Mouse (Mus musculus) hindbrain, embryonic 15.5 days (tissue): ENCODE measurements around the gene Prss30. TPM values are rescaled to one million over a fixed set of nuclear protein-coding genes. Genes with fewer than 3 reads are reported as not detected.

ENCODE experiments used
- ATAC-seq: fragments of 200-750 bp; cut with Nextera tagmentation; 2 replicates; pipeline ENCODE4 v1.8.0; 2017; ENCODE audit warnings: low read depth, moderate number of reproducible peaks, moderate TSS enrichment; ENCODE audit not compliant: low FRiP score
- H3K27ac ChIP-seq: fragments of 300-500 bp; sonication (generic); replicated peaks from 2 replicates; pipeline ENCODE4 v1.5.1; 2015; ENCODE audit warnings: mild to moderate bottlenecking, inconsistent platforms
- H3K27me3 ChIP-seq: fragments of 300-500 bp; sonication (generic); 2 replicates; pipeline ENCODE4 v1.6.1; 2015; ENCODE audit warnings: control low read depth, inconsistent platforms
- H3K36me3 ChIP-seq: fragments of 300-500 bp; sonication (generic); 2 replicates; pipeline ENCODE4 v1.6.1; 2015; ENCODE audit warnings: control low read depth, inconsistent platforms
- H3K4me1 ChIP-seq: fragments of 300-500 bp; sonication (generic); replicated peaks from 2 replicates; pipeline ENCODE4 v1.6.1; 2015; ENCODE audit warnings: control low read depth, inconsistent platforms
- H3K4me2 ChIP-seq: fragments of 300-500 bp; sonication (generic); 2 replicates; pipeline ENCODE4 v1.6.1; 2015; ENCODE audit warnings: moderate library complexity, mild to moderate bottlenecking, inconsistent platforms
- H3K4me3 ChIP-seq: fragments of 300-500 bp; sonication (generic); 2 replicates; pipeline ENCODE4 v1.5.1; 2015; ENCODE audit warnings: mild to moderate bottlenecking, inconsistent platforms
- H3K9ac ChIP-seq: fragments of 300-500 bp; sonication (generic); 2 replicates; pipeline ENCODE4 v1.6.1; 2015; ENCODE audit warnings: inconsistent platforms
- H3K9me3 ChIP-seq: fragments of 300-500 bp; sonication (generic); 2 replicates; pipeline ENCODE4 v1.6.1; 2016; ENCODE audit warnings: control low read depth, inconsistent platforms
- WGBS: fragments of 180-500 bp; shearing (Covaris S2); methylation state at CpG from one replicate; pipeline ENCODE4 v1.1.7; 2015; 5-methylcytosine and 5-hydroxymethylcytosine counted together
- polyA plus RNA-seq: library from polyadenylated mRNA; unstranded; fragments of >200 nt; fragmentation: Nextera tagmentation; extraction: Ambion mirVana; gene quantifications from 2 replicates; pipeline ENCODE4 v1.2.1, GENCODE M21; 2015

Gene Prss30
- 0.18 TPM in 1 of 2 replicates, not detected in the other for polyA plus RNA-seq

DNA sequence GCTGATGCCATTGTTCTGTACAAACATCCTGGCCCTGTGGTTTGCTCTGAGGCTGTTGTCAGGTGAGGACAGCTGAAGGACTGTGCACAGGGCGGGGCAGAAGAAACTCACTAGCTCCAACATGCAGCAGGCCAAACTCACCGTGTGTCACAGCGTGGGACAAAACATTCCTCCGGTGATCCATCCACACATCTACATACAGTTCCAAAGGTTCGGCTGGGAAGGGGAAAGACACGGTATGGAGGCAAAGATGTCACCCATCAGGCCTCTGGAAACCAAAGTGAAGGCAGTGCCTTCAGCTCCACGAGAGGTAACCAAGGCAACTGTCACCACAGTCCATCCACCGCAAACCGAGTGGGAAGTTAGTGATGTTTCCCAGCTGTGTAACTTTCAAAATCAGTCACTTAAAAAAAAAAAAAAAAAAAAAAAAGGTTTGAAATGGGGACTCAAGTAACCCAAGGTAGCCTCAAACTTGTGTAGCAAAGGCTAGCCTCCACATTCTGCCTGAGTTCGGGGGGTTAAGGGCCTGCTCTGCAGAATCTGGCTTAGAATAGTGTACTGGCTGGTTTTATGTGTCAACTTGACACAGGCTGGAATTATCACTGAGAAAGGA lies at the start of gene Prss30:
Gene Prss30 (minus strand): TSS at position 270 of the 613 bp plus-strand sequence.
- no peak for ATAC-seq
- WGBS, result 79% methylated on average over 10 of the region's 10 CpGs

DNA sequence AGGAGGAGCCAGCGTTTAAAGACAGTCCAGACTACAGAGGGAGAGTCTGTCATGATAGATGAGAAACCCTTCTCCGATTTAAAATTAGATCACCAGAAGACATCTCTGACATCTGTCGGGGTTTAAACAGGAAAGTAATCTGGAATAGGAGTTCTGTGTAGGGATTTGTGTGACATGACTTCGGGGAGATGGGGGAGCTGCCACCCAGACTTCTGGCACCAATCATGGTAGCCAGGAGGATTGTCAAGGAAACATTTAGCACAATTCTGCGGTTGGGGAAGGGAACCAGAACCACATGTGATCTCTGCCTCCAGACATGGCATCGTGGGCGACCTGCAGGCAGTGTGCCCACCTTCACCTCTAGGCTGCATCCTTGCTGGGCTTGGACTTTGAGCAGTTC lies 49.1 kb upstream of the Prss30 start:
- Histone ChIP-seq H3K27ac (no peak overlapping the region), H3K9me3 (no peaks in the 10 kb centered on the region), H3K4me3 (no peak overlapping the region), H3K4me2 (no peak overlapping the region), H3K27me3 (no peaks in the 10 kb centered on the region), H3K9ac (no peak overlapping the region), H3K36me3 (no peaks in the 10 kb centered on the region), H3K4me1 (no peaks in the 10 kb centered on the region)
- 90% methylated on average over 7 of the region's 7 CpGs for WGBS
- ATAC-seq, result no peak

More for the DNA sequence above, at the start of gene Prss30:
- Histone ChIP-seq H3K4me1 (no peaks in the 10 kb centered on the region), H3K27ac (no peak within 1 kb of the TSS), H3K9me3 (no peaks in the 10 kb centered on the region), H3K36me3 (no peaks in the 10 kb centered on the region), H3K4me3 (no peak within 1 kb of the TSS), H3K27me3 (no peaks in the 10 kb centered on the region), H3K4me2 (no peak within 1 kb of the TSS), H3K9ac (no peak within 1 kb of the TSS)

DNA sequence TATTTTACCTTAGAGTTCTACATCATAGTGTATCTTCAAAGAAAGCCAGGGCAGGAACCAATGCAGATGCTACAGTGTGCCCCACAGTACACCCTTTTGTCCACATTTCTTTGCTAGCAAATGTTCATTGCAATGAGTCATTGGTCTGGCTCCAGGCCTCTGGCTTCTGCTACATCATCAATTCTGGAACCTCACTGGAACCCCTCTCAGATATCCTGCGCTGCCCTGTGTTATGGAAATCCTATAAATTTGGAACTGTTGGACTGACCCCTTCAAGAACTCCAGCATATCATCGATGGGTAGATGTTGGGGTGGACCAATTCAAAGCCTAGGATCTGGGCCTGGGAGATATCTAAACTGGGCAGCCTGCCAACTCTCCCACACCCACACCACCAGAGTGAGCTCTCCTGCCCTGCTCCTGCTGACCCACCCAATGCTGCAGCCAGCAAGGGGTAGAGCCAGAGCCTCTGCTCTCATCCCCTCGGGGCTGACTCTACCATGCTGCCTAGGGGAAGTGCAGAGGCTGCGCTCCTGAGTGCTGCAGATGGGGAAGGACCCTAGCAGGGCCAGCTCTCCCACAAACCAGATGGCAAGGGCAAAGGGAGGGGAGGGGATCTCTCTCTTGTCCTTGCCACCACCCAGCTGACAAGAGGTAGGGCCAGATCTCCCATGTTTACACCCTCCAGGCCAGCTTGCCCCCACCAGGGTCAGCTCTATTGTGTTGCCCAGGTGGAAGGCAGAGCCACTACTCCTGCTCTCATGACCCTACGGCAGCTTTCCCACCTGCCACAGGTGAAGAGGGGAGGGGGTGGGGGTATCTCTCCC lies 41.2 kb upstream of the Prss30 start:
- H3K36me3 ChIP-seq, result no peaks in the 10 kb centered on the region
- 77% methylated on average over 5 of the region's 5 CpGs for WGBS
- no peaks in the 10 kb centered on the region for H3K27me3 ChIP-seq
- no peaks in the 10 kb centered on the region for H3K9me3 ChIP-seq
- no peak for ATAC-seq
- no peak overlapping the region for H3K4me3 ChIP-seq
- no peak overlapping the region for H3K4me2 ChIP-seq
- no peaks in the 10 kb centered on the region for H3K4me1 ChIP-seq
- no peak overlapping the region for H3K27ac ChIP-seq
- H3K9ac ChIP-seq, result no peak overlapping the region

DNA sequence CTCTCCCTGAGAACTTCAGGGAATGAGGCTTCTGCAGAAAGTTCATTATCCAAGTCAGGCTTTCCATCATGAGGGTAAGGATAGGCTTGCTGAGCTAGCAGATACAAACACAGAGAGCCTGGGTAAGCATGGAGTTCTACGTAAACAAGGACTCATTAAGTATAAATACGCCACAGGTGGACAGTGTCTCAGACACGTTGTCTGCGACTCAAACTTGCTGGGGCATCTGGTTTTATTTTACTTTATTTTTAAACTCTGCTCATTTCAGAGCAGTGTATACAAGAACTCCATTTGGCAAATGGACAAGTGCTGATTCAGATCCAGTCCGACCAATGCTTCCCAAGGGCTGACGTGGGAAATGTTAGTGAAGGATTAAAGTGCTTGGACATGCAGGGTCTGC lies 40.3 kb upstream of the Prss30 start:
- H3K36me3 ChIP-seq, result no peaks in the 10 kb centered on the region
- H3K9me3 ChIP-seq, result no peaks in the 10 kb centered on the region
- H3K4me2 ChIP-seq, result no peak overlapping the region
- ATAC-seq, result no peak
- no peaks in the 10 kb centered on the region for H3K27me3 ChIP-seq
- H3K4me1 ChIP-seq, result no peaks in the 10 kb centered on the region
- no peak overlapping the region for H3K9ac ChIP-seq
- no peak overlapping the region for H3K4me3 ChIP-seq
- 87% methylated on average over 6 of the region's 6 CpGs for WGBS
- H3K27ac ChIP-seq, result no peak overlapping the region

DNA sequence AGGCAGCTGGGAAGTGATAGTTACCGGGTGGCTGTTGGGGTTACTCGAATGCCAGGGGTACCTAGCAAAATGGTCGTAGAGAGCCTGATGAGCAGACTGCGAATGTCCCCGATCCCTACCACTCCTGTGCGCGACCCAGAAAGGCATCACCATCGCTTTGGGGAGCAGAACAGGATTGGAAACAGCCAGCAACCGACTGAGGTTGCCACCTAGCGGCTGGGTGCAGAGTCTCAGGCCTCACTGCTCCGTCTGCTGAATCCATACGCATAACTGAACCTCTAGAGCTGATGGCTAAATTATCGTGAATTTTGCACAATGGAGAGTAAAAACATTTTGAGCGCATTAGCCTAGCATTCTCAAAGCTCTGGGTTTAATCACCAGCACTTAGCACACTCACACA lies 35.4 kb upstream of the Prss30 start:
- WGBS, result 28% methylated on average over 14 of the region's 14 CpGs
- no peak for ATAC-seq
- no peak overlapping the region for H3K9ac ChIP-seq
- H3K4me2 ChIP-seq, result no peak overlapping the region
- H3K4me3 ChIP-seq, result no peak overlapping the region
- H3K27ac ChIP-seq, result no peak overlapping the region
- H3K27me3 ChIP-seq, result no peaks in the 10 kb centered on the region
- H3K36me3 ChIP-seq, result no peaks in the 10 kb centered on the region
- H3K4me1 ChIP-seq, result no peaks in the 10 kb centered on the region
- H3K9me3 ChIP-seq, result no peaks in the 10 kb centered on the region

DNA sequence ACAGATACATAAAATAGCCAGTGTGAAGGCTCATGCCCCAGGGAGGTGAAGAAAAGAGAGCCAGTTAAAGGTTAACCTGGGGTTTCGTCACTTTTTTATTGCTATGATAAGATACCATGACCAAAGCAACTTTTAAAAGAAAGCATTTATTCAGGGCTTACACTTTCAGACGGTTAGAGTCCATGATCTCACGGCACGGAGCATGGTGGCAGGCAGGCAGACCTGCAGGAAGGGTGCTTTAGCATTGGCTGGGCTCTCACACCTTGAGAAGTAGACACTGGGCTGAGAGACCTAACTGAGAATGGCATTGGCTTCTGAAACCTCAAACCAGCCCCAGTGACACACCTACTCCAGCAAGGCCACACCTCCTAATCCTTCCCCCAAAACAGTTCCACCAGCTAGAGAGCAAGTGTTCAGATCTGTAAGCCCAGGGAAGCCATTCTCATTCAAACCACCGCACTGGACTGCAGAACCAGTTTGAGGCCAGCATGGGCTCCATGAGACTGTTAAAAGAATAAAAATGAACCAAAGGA lies 34.1 kb upstream of the Prss30 start:
- Histone ChIP-seq H3K27ac (no peak overlapping the region), H3K27me3 (no peaks in the 10 kb centered on the region), H3K9ac (no peak overlapping the region), H3K4me1 (no peaks in the 10 kb centered on the region), H3K4me2 (no peak overlapping the region), H3K9me3 (no peaks in the 10 kb centered on the region), H3K4me3 (no peak overlapping the region), H3K36me3 (no peaks in the 10 kb centered on the region)
- 88% methylated on average over 5 of the region's 5 CpGs for WGBS
- ATAC-seq, result no peak

DNA sequence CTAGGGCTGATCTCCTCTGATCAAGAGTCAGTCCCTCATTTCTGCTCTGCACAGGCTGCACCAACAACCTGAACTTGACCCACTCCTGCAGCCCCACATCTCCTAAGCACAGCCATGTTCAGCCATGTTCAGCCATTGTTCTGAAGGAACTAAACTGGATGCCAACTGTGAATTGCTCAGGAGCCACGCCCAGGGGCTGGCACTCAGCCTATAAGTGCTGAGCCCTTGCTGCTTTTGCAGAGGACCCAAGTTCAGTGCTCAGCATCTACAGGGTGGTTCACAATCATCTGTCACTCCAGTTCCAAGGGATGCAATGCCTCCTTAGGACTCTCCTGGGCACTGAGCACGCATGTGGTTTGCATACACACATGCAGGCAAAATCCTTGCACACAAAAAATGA lies 32.6 kb upstream of the Prss30 start:
- Histone ChIP-seq H3K27me3 (no peaks in the 10 kb centered on the region), H3K4me1 (no peaks in the 10 kb centered on the region), H3K9ac (no peak overlapping the region), H3K36me3 (no peaks in the 10 kb centered on the region), H3K4me3 (no peak overlapping the region), H3K4me2 (no peak overlapping the region), H3K27ac (no peak overlapping the region), H3K9me3 (no peaks in the 10 kb centered on the region)
- WGBS, result 74% methylated on average over 2 of the region's 2 CpGs
- ATAC-seq, result no peak

DNA sequence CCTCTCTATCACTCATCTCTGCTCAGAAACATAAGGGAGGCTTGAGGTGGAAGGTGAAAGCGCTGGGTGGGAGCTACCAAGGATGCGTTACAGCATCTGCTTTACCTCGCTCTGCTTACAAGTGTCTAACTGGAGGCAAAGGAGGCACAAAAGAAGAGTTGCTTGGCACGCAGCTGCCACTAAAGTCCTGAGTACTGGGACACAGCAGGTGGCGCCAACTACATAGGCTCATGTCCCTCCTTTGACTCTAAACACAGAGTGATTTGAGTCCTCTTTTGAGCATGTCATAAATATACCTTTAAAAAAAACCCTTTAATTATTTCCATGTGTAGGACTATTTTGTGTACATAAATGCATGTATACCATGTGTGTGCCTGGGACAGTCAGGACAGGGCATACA lies 29.3 kb upstream of the Prss30 start:
- Histone ChIP-seq H3K4me3 (no peak overlapping the region), H3K27ac (no peak overlapping the region), H3K36me3 (no peaks in the 10 kb centered on the region), H3K9me3 (no peaks in the 10 kb centered on the region), H3K27me3 (no peaks in the 10 kb centered on the region), H3K9ac (no peak overlapping the region), H3K4me2 (no peak overlapping the region), H3K4me1 (no peaks in the 10 kb centered on the region)
- no peak for ATAC-seq
- 59% methylated on average over 5 of the region's 5 CpGs for WGBS

DNA sequence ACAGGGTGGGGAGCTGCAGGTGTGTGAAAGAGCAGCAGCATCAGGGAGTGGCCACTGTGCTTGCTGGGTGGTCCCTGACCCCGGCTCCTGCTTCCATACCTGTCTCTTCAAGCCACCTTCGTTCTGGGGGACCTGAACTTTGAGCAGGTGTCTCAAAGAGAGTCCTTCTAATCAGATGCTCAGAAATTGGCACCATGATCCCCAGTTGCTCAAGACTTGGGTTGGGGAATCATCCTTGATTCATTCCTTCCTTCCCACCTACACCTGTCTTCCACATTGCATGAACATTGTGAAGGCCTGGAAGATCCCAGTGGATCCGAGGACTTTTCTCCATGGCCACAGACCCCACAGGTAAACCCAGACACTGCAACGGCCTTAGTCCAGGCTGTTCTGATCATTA lies 27.7 kb upstream of the Prss30 start:
- H3K4me2 ChIP-seq, result no peak overlapping the region
- H3K4me1 ChIP-seq, result no peaks in the 10 kb centered on the region
- no peaks in the 10 kb centered on the region for H3K27me3 ChIP-seq
- H3K9me3 ChIP-seq, result no peaks in the 10 kb centered on the region
- ATAC-seq, result no peak
- H3K9ac ChIP-seq, result no peak overlapping the region
- WGBS, result 86% methylated on average over 4 of the region's 4 CpGs
- no peak overlapping the region for H3K27ac ChIP-seq
- H3K4me3 ChIP-seq, result no peak overlapping the region
- H3K36me3 ChIP-seq, result no peaks in the 10 kb centered on the region

DNA sequence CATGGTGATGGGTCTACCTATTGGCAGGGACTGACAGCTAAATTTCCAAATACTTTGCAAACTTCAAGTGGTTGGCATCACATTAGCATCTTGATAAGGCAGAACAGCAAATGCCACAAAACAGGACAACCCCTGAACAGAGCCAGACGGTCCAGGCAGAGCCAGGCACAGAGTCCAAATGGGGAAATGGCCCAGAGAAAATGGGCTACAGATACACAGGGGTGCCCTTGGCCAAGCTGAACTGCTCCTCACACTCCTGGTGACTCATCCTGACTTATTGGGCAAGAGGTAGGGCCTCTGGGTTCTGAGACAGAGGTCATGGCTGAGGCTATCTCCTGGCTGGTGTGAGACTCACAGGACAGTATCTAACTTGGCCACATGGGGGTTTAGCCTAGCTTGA lies 27.0 kb upstream of the Prss30 start:
- no peak for ATAC-seq
- Histone ChIP-seq H3K4me1 (no peaks in the 10 kb centered on the region), H3K4me3 (no peak overlapping the region), H3K27me3 (no peaks in the 10 kb centered on the region), H3K4me2 (no peak overlapping the region), H3K27ac (no peak overlapping the region), H3K9ac (no peak overlapping the region), H3K9me3 (no peaks in the 10 kb centered on the region), H3K36me3 (no peaks in the 10 kb centered on the region)
- WGBS, result 72% methylated on average over 1 of the region's 1 CpGs

DNA sequence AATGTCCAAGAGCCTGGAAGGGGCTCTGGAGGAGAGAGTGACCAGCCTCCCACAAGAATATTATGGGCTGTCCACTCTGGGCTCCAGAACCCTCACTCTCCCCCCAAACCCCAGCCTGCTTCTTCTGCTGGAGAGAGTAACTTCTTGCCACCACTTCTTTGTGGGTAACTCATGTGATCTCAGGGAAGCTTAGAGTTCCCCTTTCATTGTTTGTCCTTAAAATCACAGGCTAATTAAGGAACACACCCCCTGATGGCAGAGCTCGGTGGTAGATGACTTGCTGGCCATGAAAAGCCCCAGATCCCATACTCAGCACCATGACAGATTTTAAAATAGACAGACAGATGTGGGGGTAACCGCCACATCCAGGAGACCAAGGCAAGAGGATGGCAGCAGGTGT lies 26.6 kb upstream of the Prss30 start:
- no peaks in the 10 kb centered on the region for H3K9me3 ChIP-seq
- 51% methylated on average over 2 of the region's 2 CpGs for WGBS
- H3K4me3 ChIP-seq, result no peak overlapping the region
- H3K36me3 ChIP-seq, result no peaks in the 10 kb centered on the region
- H3K27ac ChIP-seq, result no peak overlapping the region
- no peak for ATAC-seq
- no peak overlapping the region for H3K9ac ChIP-seq
- H3K4me1 ChIP-seq, result no peaks in the 10 kb centered on the region
- no peak overlapping the region for H3K4me2 ChIP-seq
- H3K27me3 ChIP-seq, result no peaks in the 10 kb centered on the region

DNA sequence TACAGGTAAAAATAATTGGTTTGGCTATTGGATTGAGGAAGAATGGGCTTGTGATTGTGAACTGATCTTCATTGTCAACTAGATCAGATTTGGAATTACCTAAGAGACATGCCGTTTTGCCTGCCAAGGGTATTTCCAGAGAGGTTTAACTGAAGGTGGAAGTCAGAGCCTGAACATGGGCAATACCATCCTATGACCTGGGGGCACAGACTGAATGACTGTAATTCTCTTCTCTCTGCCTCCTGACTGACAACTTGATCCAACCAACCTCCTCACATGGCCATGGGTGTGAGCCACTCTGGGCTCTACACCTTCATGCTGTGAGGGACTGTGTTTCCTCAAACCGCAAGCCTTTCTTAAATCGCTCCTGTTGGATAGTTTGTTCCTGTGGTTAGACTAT lies 24.7 kb upstream of the Prss30 start:
- no peaks in the 10 kb centered on the region for H3K36me3 ChIP-seq
- H3K9me3 ChIP-seq, result no peaks in the 10 kb centered on the region
- ATAC-seq, result no peak
- no peaks in the 10 kb centered on the region for H3K4me1 ChIP-seq
- H3K9ac ChIP-seq, result no peak overlapping the region
- no peak overlapping the region for H3K4me2 ChIP-seq
- no peak overlapping the region for H3K4me3 ChIP-seq
- H3K27ac ChIP-seq, result no peak overlapping the region
- no peaks in the 10 kb centered on the region for H3K27me3 ChIP-seq
- 92% methylated on average over 3 of the region's 3 CpGs for WGBS
